In the genomic region with DNA sequence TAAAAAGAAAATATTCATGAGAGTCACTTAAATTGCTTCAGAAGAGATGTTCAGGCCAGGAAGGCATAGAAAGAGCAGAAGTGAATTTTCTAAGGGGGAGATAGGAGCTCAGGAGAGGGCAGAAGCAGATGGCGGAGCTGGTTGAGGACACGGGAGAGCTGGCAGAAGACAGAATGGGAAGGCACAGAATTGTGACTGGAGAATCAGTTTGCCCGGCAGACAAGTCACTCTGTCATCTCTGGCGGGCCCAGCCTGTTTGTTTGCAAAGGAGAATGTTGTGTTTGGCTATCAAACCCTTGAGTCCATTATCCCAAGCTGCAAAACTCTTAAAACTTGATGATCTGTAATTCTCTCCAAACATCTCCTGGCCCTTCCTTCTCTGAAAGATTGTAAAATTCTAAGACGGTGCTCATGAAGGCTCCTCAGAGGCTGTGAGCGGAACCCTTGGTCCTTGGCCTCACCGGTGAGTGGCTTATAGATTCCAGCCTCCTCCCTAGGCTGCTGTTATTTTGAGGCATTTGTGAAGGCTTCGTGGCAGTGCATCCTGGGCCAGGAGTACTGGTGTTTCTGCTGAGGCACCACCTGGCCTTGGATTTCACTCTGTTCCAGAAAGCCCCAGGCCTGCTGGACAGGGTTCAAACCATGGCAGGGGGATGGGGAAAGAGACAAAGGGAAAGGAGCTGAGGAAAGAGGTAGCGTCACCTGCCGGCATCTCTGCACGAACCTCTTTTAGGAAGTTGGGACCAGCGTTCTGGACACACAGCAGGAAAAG, we compare ENCODE assay signal across 34 mouse cellular contexts. TPM values are rescaled to one million over a fixed set of nuclear protein-coding genes. Genes with fewer than 3 reads are reported as not detected.
A peak's percentile ranks its signal among the peaks of the same experiment; 100 is the strongest.
DNase-seq lines count a peak whose midpoint lies in the region; ATAC-seq and TF ChIP-seq lines count a peak whose summit lies in the region.
"Had no signal": no experiment of that assay in that cellular context is flagged by ENCODE, and none has a peak within 500 bp of the region (broad histone marks: within the 10 kb centered on the region; RNA-seq: fewer than 3 reads in every experiment).

No protein-coding gene starts in this region.

- H3K9me3 ChIP-seq in midbrain, postnatal 0 days (ENCODE audit: low read length): no peaks in the 10 kb centered on the region
- H3K9me3 ChIP-seq in midbrain, embryonic 13.5 days: no peaks in the 10 kb centered on the region
- H3K9me3 ChIP-seq: embryonic facial prominence, embryonic 10.5 days; embryonic facial prominence, embryonic 15.5 days; forebrain, embryonic 12.5 days; G1E; heart, embryonic 15.5 days; intestine, embryonic 15.5 days; midbrain, embryonic 10.5 days; neural tube, embryonic 12.5 days had no signal

- no peaks in the 10 kb centered on the region for H3K4me1 ChIP-seq in midbrain, postnatal 0 days (ENCODE audit: insufficient read depth, low read length)
- H3K4me1 ChIP-seq in midbrain, embryonic 13.5 days (replicated peaks): 0 out of 2 replicates have a peak, but pooled peaks cover 3% of the 10 kb centered on the region
- H3K4me1 ChIP-seq: embryonic facial prominence, embryonic 15.5 days; heart, embryonic 15.5 days; intestine, embryonic 15.5 days; neural tube, embryonic 12.5 days had no signal

- no peak for ATAC-seq in midbrain, postnatal 0 days (ENCODE audit: low FRiP score)
- ATAC-seq in midbrain, embryonic 13.5 days: no peak
- ATAC-seq: forebrain, postnatal 0 days; intestine, embryonic 15.5 days; midbrain, embryonic 16.5 days had no signal

- no peak for TF ChIP-seq CTCF in midbrain, postnatal 0 days (IDR thresholded peaks at IDR 0.05)

- DNase-seq in adrenal gland, postnatal 25 days: peak; percentile 42
- no peak for DNase-seq in adrenal gland, postnatal 4 days (ENCODE audit: low spot score in 2 of 2)
- DNase-seq in midbrain, postnatal 0 days (ENCODE audit: low spot score): peak; percentile 67
- peak; percentile 99 for DNase-seq in cerebellum, adult 9-11 months
- no peak for DNase-seq in right cerebral cortex, postnatal 36 days (ENCODE audit: low spot score in 2 of 2)
- DNase-seq in layer of hippocampus, adult 11-12 months (ENCODE audit: low spot score): no peak
- DNase-seq in gastrocnemius, postnatal 4 days (ENCODE audit: low spot score in 2 of 2): no peak
- DNase-seq: adrenal gland, adult 8-10 months; forebrain, postnatal 0 days; kidney, adult 2 months; kidney, postnatal 36 days; liver; lung, adult 2 months; lung, postnatal 10 days had no signal

- H3K4me3 ChIP-seq in midbrain, postnatal 0 days (ENCODE audit: low read depth, low read length): no peak overlapping the region
- no peak overlapping the region for H3K4me3 ChIP-seq in midbrain, embryonic 13.5 days (replicated peaks)
- H3K4me3 ChIP-seq: embryonic facial prominence, embryonic 10.5 days; embryonic facial prominence, embryonic 15.5 days; forebrain, embryonic 12.5 days; heart, embryonic 15.5 days; intestine, embryonic 15.5 days; midbrain, embryonic 10.5 days; myocyte; neural tube, embryonic 12.5 days had no signal

- 89% methylated on average over 12 of the region's 12 CpGs for WGBS in midbrain, postnatal 0 days
- 90% methylated on average over 12 of the region's 12 CpGs for WGBS in midbrain, embryonic 13.5 days

- peaks cover 41% of the 10 kb centered on the region for H3K36me3 ChIP-seq in midbrain, postnatal 0 days (ENCODE audit: insufficient read depth, low read length)
- peaks cover 38% of the 10 kb centered on the region for H3K36me3 ChIP-seq in midbrain, embryonic 13.5 days
- H3K36me3 ChIP-seq: embryonic facial prominence, embryonic 10.5 days; embryonic facial prominence, embryonic 15.5 days; G1E; heart, embryonic 15.5 days; intestine, embryonic 15.5 days; midbrain, embryonic 10.5 days had no signal

- no peaks in the 10 kb centered on the region for H3K27me3 ChIP-seq in midbrain, postnatal 0 days (ENCODE audit: insufficient read depth, low read length)
- no peaks in the 10 kb centered on the region for H3K27me3 ChIP-seq in midbrain, embryonic 13.5 days
- H3K27me3 ChIP-seq: embryonic facial prominence, embryonic 15.5 days; forebrain, embryonic 12.5 days; intestine, embryonic 15.5 days; neural tube, embryonic 12.5 days had no signal

- H3K27ac ChIP-seq in midbrain, postnatal 0 days (ENCODE audit: low read depth, low read length): no peak overlapping the region
- no peak overlapping the region for H3K27ac ChIP-seq in midbrain, embryonic 13.5 days
- H3K27ac ChIP-seq: embryonic facial prominence, embryonic 10.5 days; embryonic facial prominence, embryonic 15.5 days; forebrain, embryonic 12.5 days; heart, embryonic 15.5 days; intestine, embryonic 15.5 days; liver, embryonic 14.5 days; midbrain, embryonic 10.5 days; neural tube, embryonic 12.5 days had no signal

- H3K9ac ChIP-seq in midbrain, postnatal 0 days (replicated peaks; ENCODE audit: low read length, poor library complexity, severe bottlenecking): no peak overlapping the region
- H3K9ac ChIP-seq in midbrain, embryonic 13.5 days (replicated peaks): no peak overlapping the region
- H3K9ac ChIP-seq: embryonic facial prominence, embryonic 15.5 days; forebrain, embryonic 12.5 days; forebrain, postnatal 0 days; heart, embryonic 15.5 days; intestine, embryonic 15.5 days; liver, embryonic 14.5 days; neural tube, embryonic 12.5 days had no signal

- H3K4me2 ChIP-seq in midbrain, postnatal 0 days (ENCODE audit: low read depth, low read length, poor library complexity, severe bottlenecking): no peak overlapping the region
- no peak overlapping the region for H3K4me2 ChIP-seq in midbrain, embryonic 13.5 days (replicated peaks)
- H3K4me2 ChIP-seq: embryonic facial prominence, embryonic 15.5 days; forebrain, embryonic 12.5 days; heart, embryonic 15.5 days; intestine, embryonic 15.5 days; neural tube, embryonic 12.5 days had no signal

RNA-seq across cellular contexts. Expression of gene Mmp24, which starts 19.7 kb away (rescaled TPM):
- 1.9 and 2.3 TPM in 2 replicates for total RNA-seq in adrenal gland, postnatal 25 days (2021)
- total RNA-seq in adrenal gland, postnatal 4 days (2021): 1 to 10 TPM; 5.3 to 6.9 TPM
- 149 and 178 TPM in 2 replicates for total RNA-seq in midbrain, postnatal 0 days (2014; rRNA removed)
- polyA plus RNA-seq in midbrain, postnatal 0 days (2015; fragmentation: Nextera tagmentation; extraction: Ambion mirVana): 12.3 and 14.1 TPM in 2 replicates
- polyA plus RNA-seq in midbrain, embryonic 13.5 days (2015; fragmentation: Nextera tagmentation; extraction: Ambion mirVana): 9.1 and 9.4 TPM in 2 replicates
- total RNA-seq in gastrocnemius, postnatal 4 days (2021): under 1 TPM; 0.05 TPM
- total RNA-seq: gastrocnemius, adult 8-10 months had no signal
- polyA plus RNA-seq: G1E; limb, embryonic 11.5 days had no signal

RNA-seq across cellular contexts. Expression of gene BC029722, which starts 24.4 kb away (rescaled TPM):
- 159 and 181 TPM in 2 replicates for total RNA-seq in adrenal gland, postnatal 25 days (2021)
- 10 to 100 TPM; 72.5 to 72.6 TPM for total RNA-seq in adrenal gland, postnatal 4 days (2021)
- total RNA-seq in midbrain, postnatal 0 days (2014; rRNA removed): 35.2 TPM in 2 replicates
- polyA plus RNA-seq in midbrain, postnatal 0 days (2015; fragmentation: Nextera tagmentation; extraction: Ambion mirVana): 56.6 and 61.0 TPM in 2 replicates
- polyA plus RNA-seq in midbrain, embryonic 13.5 days (2015; fragmentation: Nextera tagmentation; extraction: Ambion mirVana): 24.3 and 25.2 TPM in 2 replicates
- total RNA-seq in gastrocnemius, postnatal 4 days (2021): 10 to 100 TPM; 11.4 to 13.5 TPM

RNA-seq across cellular contexts. Expression of gene Eif6, which starts 31.9 kb away (rescaled TPM):
- 112 and 131 TPM in 2 replicates for total RNA-seq in adrenal gland, postnatal 25 days (2021)
- total RNA-seq in adrenal gland, postnatal 4 days (2021): 100 to 1,000 TPM; 137 to 148 TPM
- total RNA-seq in midbrain, postnatal 0 days (2014; rRNA removed): 80.7 and 85.4 TPM in 2 replicates
- polyA plus RNA-seq in midbrain, postnatal 0 days (2015; fragmentation: Nextera tagmentation; extraction: Ambion mirVana): 130 and 143 TPM in 2 replicates
- polyA plus RNA-seq in midbrain, embryonic 13.5 days (2015; fragmentation: Nextera tagmentation; extraction: Ambion mirVana): 157 and 161 TPM in 2 replicates
- 10 to 100 TPM; 74.9 to 79.4 TPM for total RNA-seq in gastrocnemius, postnatal 4 days (2021)

RNA-seq across cellular contexts. Expression of gene Fam83c, which starts 39.8 kb away (rescaled TPM):
- 0.06 TPM in 1 of 2 replicates, not detected in the other for total RNA-seq in adrenal gland, postnatal 25 days (2021)
- total RNA-seq in adrenal gland, postnatal 4 days (2021): not detected
- total RNA-seq in midbrain, postnatal 0 days (2014; rRNA removed): not detected in 2 replicates
- polyA plus RNA-seq in midbrain, postnatal 0 days (2015; fragmentation: Nextera tagmentation; extraction: Ambion mirVana): 0.07 TPM in 1 of 2 replicates, not detected in the other
- 0.58 and 0.66 TPM in 2 replicates for polyA plus RNA-seq in midbrain, embryonic 13.5 days (2015; fragmentation: Nextera tagmentation; extraction: Ambion mirVana)
- not detected for total RNA-seq in gastrocnemius, postnatal 4 days (2021)
- total RNA-seq: forebrain, postnatal 0 days; gastrocnemius, adult 8-10 months; heart, postnatal 25 days; layer of hippocampus, adult 8-10 months; layer of hippocampus, postnatal 25 days; left cerebral cortex, postnatal 10 days had no signal
- polyA plus RNA-seq: cortical plate, adult 2 months; G1E; gonadal fat pad, adult 2 months; kidney, adult 2 months; myocyte had no signal

RNA-seq across cellular contexts. Expression of gene Procr, which starts 43.9 kb away (rescaled TPM):
- 21.8 and 24.0 TPM in 2 replicates for total RNA-seq in adrenal gland, postnatal 25 days (2021)
- total RNA-seq in adrenal gland, postnatal 4 days (2021): 10 to 100 TPM; 30.2 to 32.7 TPM
- total RNA-seq in midbrain, postnatal 0 days (2014; rRNA removed): 1.5 TPM in 2 replicates
- 2.5 and 2.9 TPM in 2 replicates for polyA plus RNA-seq in midbrain, postnatal 0 days (2015; fragmentation: Nextera tagmentation; extraction: Ambion mirVana)
- 2.4 and 2.5 TPM in 2 replicates for polyA plus RNA-seq in midbrain, embryonic 13.5 days (2015; fragmentation: Nextera tagmentation; extraction: Ambion mirVana)
- total RNA-seq in gastrocnemius, postnatal 4 days (2021): 10 to 100 TPM; 14.2 to 14.9 TPM

Comparison
In these comparisons a context has a peak if more than half of its experiments do, and no peak if none do; other contexts are left out.
1. DNase-seq: peak in adrenal gland, postnatal 25 days (single experiment), midbrain, postnatal 0 days (single experiment) and cerebellum, adult 9-11 months (single experiment); none in adrenal gland, postnatal 4 days (0 of 2), right cerebral cortex, postnatal 36 days (0 of 2), layer of hippocampus, adult 11-12 months (single experiment) and gastrocnemius, postnatal 4 days (0 of 2).
2. RNA of gene Mmp24, which starts 19.7 kb away (total RNA-seq): 149 to 178 TPM in midbrain, postnatal 0 days; 5.3 to 6.9 TPM in adrenal gland, postnatal 4 days, 1.9 to 2.3 TPM in adrenal gland, postnatal 25 days and 0.05 TPM in gastrocnemius, postnatal 4 days; every median in the first group is over 10 times any median in the second.